Mouse (Mus musculus): Measurements from ENCODE around the gene Krt39.

- TF ChIP-seq CTCF (IDR thresholded peaks at IDR 0.05; ENCODE audit: extremely low read depth, insufficient read depth, low read length) (no peak), POLR2A (IDR thresholded peaks at IDR 0.05; ENCODE audit: extremely low read depth, insufficient read depth, low read length) (no peak)
These were observed 35.6 kb upstream of the Krt39 start, which contains the start of gene Krtap3-2 for GRCm38 (mm10) chr11:99556753-99557152.

Data from cortical plate, adult 2 months (tissue).